Mouse (Mus musculus) stomach, postnatal 0 days (tissue): ENCODE measurements at regions not wholly inside any gene's neighbourhood (a gene's known extent, or its start where the extent isn't known, plus 50 kb on each side); places are given as distances from the start of the nearest gene placed in this dataset.

Experiments used
- ATAC-seq: fragments of 200-750 bp; cut with Nextera tagmentation; 2 replicates; pipeline ENCODE4 v1.8.0; 2017; ENCODE audit not compliant: low FRiP score, low TSS enrichment
- DNase-seq: peaks from one replicate; pipeline ENCODE4 v3.0.0-alpha.2; 2016; ENCODE audit warnings: low spot score
- H3K27ac ChIP-seq: fragments of 300-500 bp; sonication (generic); replicated peaks from 2 replicates; pipeline ENCODE4 v1.5.1; 2014; ENCODE audit warnings: mild to moderate bottlenecking, control low read depth
- H3K27me3 ChIP-seq: fragments of 300-500 bp; sonication (generic); 2 replicates; pipeline ENCODE4 v1.6.1; 2014; ENCODE audit warnings: low read length; ENCODE audit not compliant: control insufficient read depth, insufficient read depth
- H3K36me3 ChIP-seq: fragments of 300-500 bp; sonication (generic); 2 replicates; pipeline ENCODE4 v1.6.1; 2014; ENCODE audit warnings: low read length, mixed read lengths; ENCODE audit not compliant: control insufficient read depth, insufficient read depth
- H3K4me1 ChIP-seq: fragments of 300-500 bp; sonication (generic); replicated peaks from 2 replicates; pipeline ENCODE4 v1.6.1; 2014; ENCODE audit warnings: antibody characterized with exemption; ENCODE audit not compliant: control insufficient read depth, insufficient read depth
- H3K4me2 ChIP-seq: fragments of 300-500 bp; sonication (generic); replicated peaks from 2 replicates; pipeline ENCODE4 v1.6.1; 2014; ENCODE audit warnings: low read depth, mild to moderate bottlenecking, control low read depth, moderate library complexity
- H3K4me3 ChIP-seq: fragments of 300-500 bp; sonication (generic); 2 replicates; pipeline ENCODE4 v1.5.1; 2014; ENCODE audit warnings: low read depth, low read length, control low read depth
- H3K9ac ChIP-seq: fragments of 300-500 bp; sonication (generic); 2 replicates; pipeline ENCODE4 v1.6.1; 2014; ENCODE audit warnings: mild to moderate bottlenecking, low read length, control low read depth, mixed read lengths
- H3K9me3 ChIP-seq: fragments of 300-500 bp; sonication (generic); 2 replicates; pipeline ENCODE4 v1.6.1; 2016; ENCODE audit warnings: low read length; ENCODE audit not compliant: control insufficient read depth
- CTCF ChIP-seq: IDR thresholded peaks from 2 replicates; pipeline ENCODE4 v1.5.1; 2016; ENCODE audit warnings: antibody characterized with exemption, low read depth, mild to moderate bottlenecking, moderate library complexity
- EP300 ChIP-seq: optimal IDR thresholded peaks from 2 replicates; pipeline ENCODE3; 2016; ENCODE audit warnings: antibody characterized with exemption
- WGBS: fragments of 180-500 bp; shearing (Covaris S2); extraction: QIAGEN DNeasy Blood & Tissue Kit; methylation state at CpG from one replicate; pipeline ENCODE4 v1.1.7; 2014; 5-methylcytosine and 5-hydroxymethylcytosine counted together

- Histone ChIP-seq H3K27ac (no peak overlapping the region), H3K36me3 (no peaks in the 10 kb centered on the region), H3K4me1 (no peaks in the 10 kb centered on the region), H3K9ac (no peak overlapping the region), H3K4me3 (no peak overlapping the region), H3K4me2 (no peak overlapping the region), H3K27me3 (no peaks in the 10 kb centered on the region), H3K9me3 (no peaks in the 10 kb centered on the region)
- TF ChIP-seq EP300 = no peak
- no peak for TF ChIP-seq CTCF
- no peak for DNase-seq
- WGBS = 89% methylated on average over 4 of the region's 4 CpGs
- ATAC-seq = no peak
Observed at GRCm38 (mm10) chr13:37101755-37102154, 51.7 kb upstream of the F13a1 start.
